Mouse (Mus musculus) cerebellum, postnatal 10 days (tissue): Measurements from ENCODE around the gene Frmpd4.
A peak's percentile ranks its signal among the peaks of the same experiment; 100 is the strongest.

Experiments
- DNase-seq, 2 experiments: peaks; one replicate each; pipeline ENCODE4 v3.0.0; 2021; ENCODE audit warnings: mixed read lengths in 2 of 2

Gene Frmpd4

DNA sequence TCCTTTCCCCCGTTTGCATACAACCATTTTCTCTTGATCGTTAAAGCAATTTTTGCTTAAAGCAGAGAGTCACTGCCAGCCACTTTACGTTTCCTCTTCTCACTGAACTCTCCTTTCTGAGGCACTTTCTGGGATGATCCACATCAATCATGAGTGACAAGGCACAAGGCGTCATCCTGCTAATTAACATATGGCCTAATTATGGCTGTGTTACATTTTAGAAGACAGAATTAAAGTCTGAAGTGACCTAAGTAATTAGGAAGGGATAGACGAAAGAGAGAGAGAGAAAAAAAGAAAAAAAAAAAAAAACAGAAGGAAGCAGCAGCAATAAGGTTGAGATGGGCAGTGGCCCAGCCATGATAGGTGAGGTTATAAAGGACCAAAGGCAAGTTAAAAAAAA, at the start of gene Frmpd4:
Frmpd4 (minus strand) TSS at position 101 of the 400 bp plus-strand sequence.
- DNase-seq: no peak

DNA sequence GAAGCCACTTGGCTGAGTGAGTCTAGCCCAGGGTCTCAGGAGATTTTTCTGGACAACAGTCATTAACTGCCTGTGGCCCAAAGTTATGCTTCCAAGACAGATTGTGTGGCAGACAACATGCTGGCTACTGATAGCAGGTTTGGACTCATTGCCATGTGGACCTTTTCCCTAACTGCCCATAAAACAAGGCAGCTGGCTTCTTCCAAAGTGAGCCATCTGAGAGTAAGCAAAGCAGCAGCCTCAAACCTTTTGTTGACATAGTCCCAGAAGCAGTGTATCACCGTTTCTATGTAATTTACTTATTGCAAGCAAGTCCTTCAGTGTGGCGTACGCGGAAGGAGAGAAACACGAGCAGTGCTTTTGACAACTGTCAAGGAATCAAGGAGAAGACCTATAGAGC, 18.2 kb upstream of the Frmpd4 start:
- DNase-seq: peak; percentile 37 to 45

DNA sequence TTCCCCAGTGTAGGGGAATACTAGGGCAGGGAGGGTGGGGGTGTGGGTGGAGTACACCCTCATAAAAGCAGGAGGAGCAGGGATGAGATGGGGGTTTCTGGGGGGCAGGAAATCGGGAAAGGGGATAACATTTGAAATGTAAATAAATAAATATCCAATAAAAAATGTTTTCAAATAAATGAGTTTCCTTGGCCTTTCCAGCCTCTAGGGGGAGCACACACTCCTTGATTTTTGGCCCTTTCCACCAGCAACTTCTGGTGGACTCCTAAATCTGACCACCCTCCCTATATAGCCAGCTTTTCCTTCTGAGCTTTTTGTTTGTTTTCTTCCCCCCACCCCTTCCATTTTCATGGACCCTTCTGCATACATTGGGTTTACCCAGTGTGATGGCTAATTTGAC, 7.3 kb upstream of the Frmpd4 start:
- peak; percentile 4 to 16 for DNase-seq

- DNase-seq: no peak
These were observed 5.2 kb downstream of the Frmpd4 start for GRCm38 (mm10) chrX:168571808-168572207.

DNA sequence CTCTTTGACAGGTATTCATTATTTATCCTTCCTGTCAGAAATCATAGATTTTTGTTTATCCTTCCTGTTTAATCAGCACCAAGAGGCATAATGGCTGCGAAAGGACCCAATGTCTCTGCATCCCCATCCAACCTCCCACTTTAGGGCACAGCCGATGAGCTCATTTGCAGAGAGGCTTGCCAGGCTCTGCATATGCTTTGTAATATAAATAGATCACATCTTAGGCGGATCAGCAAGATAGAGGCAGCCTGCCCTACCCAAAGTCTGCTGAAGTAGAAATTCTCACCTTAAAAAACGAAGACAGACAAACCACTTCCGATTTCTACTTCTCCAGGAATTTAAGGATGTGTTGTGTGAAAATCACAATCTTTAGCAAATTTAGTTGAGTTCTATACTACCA, 7.8 kb downstream of the Frmpd4 start:
- peak; percentile 8 to 17 for DNase-seq

GRCm38 (mm10) chrX:168505254-168505653, 71.8 kb downstream of the Frmpd4 start:
- DNase-seq: no peak

DNA sequence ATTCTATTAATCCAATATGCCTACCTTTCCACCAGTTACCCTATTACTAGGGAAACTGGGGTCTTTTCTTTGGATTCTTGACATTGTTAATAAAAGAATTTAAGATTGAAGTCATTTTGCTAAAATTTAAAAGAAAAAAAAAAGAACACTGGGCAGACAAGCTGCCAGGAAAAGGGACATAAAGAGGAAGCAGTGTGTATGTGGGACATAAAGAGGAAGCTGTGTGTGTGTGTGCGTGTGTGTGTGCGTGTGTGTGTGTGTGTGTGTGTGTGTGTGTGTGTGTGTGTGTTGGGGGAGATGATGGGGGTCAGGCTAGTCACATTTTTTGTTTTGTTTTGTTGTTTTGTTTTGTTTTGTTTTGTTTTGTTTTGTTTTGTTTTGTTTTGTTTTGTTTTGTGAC, 121.8 kb downstream of the Frmpd4 start:
- DNase-seq: no peak

DNA sequence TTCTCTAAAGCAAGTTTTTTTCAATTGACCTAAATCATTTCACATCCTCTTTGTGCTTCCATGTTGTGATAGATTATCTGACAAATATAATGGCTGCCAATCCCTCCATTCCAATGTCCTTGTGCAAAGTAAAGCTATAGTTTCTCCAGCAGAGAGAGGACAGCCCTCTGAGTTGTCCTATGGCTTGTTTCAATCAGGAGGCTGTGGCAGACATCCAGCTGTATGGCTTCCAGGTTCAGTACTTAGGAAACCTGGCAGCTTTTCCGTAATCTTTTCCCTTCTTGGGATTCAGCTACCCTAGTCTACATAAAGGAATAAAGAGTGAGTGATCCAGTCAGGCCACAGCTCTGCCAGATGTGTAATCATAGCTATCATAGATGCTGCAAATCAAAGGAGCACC, 145.8 kb downstream of the Frmpd4 start:
- DNase-seq: peak; percentile 72 to 73

GRCm38 (mm10) chrX:168429814-168430213, 147.2 kb downstream of the Frmpd4 start:
- DNase-seq: peak; percentile 86 to 91

DNA sequence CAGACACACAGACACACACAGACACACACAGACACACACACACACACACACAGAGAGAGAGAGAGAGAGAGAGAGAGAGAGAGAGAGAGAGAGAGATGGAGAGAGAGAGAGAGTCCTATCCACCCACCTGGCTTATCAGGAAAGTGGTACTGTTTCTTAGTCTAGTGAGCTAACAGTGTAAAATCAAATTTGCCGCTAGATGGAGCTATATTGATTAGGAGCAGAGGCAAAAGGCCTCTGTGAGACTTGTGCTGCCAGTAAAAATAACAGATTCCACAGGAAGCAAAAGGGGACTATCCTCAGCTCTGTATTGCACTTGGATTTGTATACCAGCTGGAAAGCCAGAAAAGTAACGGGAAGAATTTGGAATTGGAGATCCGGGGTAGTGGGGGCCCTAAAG, 161.6 kb downstream of the Frmpd4 start:
- DNase-seq: peak; percentile 34 to 83

DNA sequence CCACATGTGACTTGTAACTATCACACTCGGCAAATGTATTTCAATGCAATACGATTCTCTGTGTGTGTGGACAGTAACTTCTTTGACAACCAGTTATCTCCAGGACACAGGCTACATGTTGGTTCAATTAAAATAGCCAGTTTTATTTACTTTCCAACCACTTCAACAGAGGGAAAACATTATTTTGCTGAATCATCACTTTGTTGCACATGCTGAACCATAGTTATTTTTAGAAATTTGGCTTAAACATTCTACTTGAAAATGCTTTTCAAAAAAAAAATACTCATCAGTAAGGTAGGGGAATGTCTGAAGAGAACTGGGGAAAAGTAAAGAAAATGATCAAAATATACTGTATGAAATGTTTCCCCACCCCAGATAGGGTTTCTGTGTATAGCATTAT, 173.5 kb downstream of the Frmpd4 start:
- DNase-seq: no peak

DNA sequence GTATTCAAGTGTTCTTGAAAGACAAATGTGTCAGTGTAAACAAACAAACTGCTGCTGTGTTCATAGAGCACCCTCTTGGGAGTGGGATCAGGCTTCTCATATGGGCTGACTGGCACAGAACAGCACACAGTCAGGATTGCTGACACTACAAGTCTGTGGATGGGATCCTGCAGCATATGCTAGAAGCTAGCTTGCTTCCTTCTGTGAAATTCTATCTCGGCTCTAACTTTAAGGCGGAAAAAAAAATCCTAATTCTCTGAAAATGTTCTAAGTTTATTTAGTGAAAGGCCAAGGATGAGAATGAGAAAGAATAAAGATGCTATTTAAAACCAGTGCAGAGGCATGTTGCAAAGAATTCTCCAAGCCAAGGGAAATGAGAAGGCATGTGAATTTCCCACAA, 226.6 kb downstream of the Frmpd4 start:
- DNase-seq: no peak

- DNase-seq: no peak
These were observed 227.5 kb downstream of the Frmpd4 start for GRCm38 (mm10) chrX:168349320-168350225.

GRCm38 (mm10) chrX:168338212-168338611, 238.8 kb downstream of the Frmpd4 start:
- no peak for DNase-seq

GRCm38 (mm10) chrX:168325161-168325560, 251.9 kb downstream of the Frmpd4 start:
- peak; percentile 52 to 75 for DNase-seq

DNA sequence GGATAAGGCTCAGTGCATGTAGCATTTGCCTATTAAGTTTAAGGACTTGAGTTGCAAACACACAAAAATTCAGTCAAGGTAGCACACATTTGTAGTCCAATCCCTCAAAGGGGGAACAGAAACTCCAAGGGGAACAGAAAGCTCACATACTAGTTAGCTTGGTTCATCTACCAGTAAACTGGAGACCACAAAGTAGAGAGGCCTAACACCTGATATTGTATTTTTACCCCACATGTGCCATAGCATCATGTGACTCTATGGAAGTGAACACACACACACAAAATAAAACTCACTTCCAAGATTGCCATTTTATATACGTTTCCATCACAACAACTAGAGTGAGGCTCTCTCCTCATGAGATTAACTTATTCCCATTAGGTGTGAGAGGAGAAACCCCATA, 264.9 kb downstream of the Frmpd4 start:
- no peak for DNase-seq

GRCm38 (mm10) chrX:168310143-168310542, 266.9 kb downstream of the Frmpd4 start:
- DNase-seq: peak; percentile 2 to 9

DNA sequence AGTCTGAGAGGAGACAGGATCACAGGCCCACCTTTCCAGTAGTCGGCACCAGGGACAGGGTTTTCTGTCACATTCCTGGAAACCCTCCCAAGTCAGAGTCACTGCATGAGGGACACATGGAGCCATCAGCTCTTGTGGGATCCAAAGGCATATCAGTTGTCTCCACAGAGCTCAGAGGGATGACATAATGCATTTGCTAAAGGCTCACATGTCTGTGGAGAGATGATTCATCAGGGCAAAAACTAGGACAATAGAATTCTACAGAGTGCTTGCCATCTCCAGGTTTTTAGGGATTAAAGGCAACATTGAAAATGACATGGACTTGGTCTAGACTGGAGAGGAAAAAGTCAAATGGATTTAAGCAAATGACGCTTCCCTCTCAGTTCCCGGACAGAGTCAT, 284.5 kb downstream of the Frmpd4 start:
- DNase-seq: no peak

GRCm38 (mm10) chrX:168207034-168207433, 370.0 kb downstream of the Frmpd4 start:
- DNase-seq: no peak

- DNase-seq: peak; percentile 47 to 51
These were observed 385.1 kb downstream of the Frmpd4 start for GRCm38 (mm10) chrX:168191944-168192343.

GRCm38 (mm10) chrX:168189563-168189962, 387.5 kb downstream of the Frmpd4 start:
- DNase-seq: no peak

DNA sequence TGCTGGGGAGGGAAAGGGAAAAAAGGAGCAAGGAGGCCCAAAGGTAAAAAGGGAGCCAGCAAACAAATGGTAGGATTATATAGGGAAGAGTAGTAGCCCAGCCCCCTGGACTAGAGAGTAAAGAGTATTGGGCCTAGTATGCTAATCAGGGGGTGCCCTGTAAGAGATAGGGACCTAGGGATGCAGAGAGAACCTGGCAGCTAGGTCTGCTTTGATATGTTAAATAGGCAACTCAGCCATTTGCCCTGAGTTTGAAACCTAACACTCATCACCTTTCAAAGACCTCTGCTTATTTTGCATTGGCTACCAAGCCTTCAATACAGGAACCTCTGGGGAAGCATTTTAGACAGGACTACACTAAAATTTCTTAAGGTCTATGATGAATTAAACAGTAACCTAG, 414.0 kb downstream of the Frmpd4 start:
- no peak for DNase-seq

- peak; percentile 69 for DNase-seq
These were observed 418.2 kb downstream of the Frmpd4 start for GRCm38 (mm10) chrX:168158866-168159265.

- DNase-seq: no peak
These were observed 436.0 kb downstream of the Frmpd4 start for GRCm38 (mm10) chrX:168141051-168141450.

GRCm38 (mm10) chrX:168124043-168124442, 453.0 kb downstream of the Frmpd4 start:
- peak; percentile 4 to 25 for DNase-seq
